Mouse (Mus musculus) small intestine, adult 2 months (tissue): ENCODE data around the gene Il1rn.

ENCODE experiments used
- CTCF ChIP-seq: fragments of 200-500 bp; IDR thresholded peaks from 2 replicates; pipeline ENCODE4 v1.5.1; 2012; ENCODE audit warnings: low read depth, mild to moderate bottlenecking, control low read depth, inconsistent platforms, low read length, moderate library complexity, mixed read lengths; ENCODE audit not compliant: insufficient replicate concordance, insufficient read length; ENCODE audit errors: extremely low read depth
- POLR2A ChIP-seq: fragments of 200-500 bp; IDR thresholded peaks from 2 replicates; pipeline ENCODE4 v1.6.1; 2012; ENCODE audit warnings: low read depth, mild to moderate bottlenecking, control low read depth, inconsistent platforms, low read length, moderate library complexity

DNA sequence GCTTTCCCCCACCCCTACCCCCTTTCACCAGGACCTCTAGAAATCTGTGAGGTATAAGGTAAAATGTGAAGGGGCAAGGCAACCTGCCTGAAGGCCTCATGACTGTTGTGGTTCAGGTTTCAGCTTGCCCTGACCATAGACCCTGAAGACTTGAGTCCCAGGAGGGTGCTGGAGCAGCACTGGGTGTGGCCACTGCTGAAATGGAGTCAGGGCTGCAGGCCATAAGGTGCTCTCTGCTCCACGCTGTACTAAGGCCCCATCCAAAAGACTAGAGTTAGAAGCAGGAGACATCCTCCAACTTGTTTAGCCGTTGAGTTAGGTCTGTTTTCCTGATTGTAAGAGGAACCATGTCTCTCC lies 50.3 kb downstream of the Il1rn start:
- TF ChIP-seq CTCF = no peak
- TF ChIP-seq POLR2A = no peak
